Mouse (Mus musculus): ENCODE measurements around the gene Atp1a3.

DNA sequence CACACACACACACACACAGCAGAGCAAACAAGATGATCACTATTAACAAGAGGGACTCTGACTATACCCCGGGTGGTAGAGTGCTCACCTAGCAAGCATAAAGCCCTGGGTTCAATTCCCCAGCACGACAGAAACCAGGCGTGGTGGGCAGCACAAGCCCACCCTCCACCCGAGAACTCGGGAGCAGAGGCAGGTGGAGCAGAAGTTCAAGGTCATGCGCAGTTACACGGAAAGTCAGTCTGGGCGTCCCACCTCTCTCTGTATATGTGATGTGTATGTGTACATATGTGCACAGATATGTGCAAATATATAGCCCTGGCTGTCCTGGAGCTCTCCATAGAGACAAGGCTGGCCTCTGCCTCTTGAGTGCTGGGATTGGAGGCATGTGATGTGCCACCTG is 37.8 kb downstream of the Atp1a3 start:
- TF ChIP-seq CTCF (conservative IDR thresholded peaks at IDR 0.05; ENCODE audit: low read length) = no peak
- no peak for TF ChIP-seq POU5F1 (IDR thresholded peaks at IDR 0.05; ENCODE audit: borderline replicate concordance, low read length)
